Mouse (Mus musculus): ENCODE measurements around the gene Galnt7. TPM values are rescaled to one million over a fixed set of nuclear protein-coding genes. Genes with fewer than 3 reads are reported as not detected.
A peak's percentile ranks its signal among the peaks of the same experiment; 100 is the strongest.

Galnt7 gene
- polyA plus RNA-seq, 2 experiments from 2014 or later = 29.7 to 36.7 TPM

DNA sequence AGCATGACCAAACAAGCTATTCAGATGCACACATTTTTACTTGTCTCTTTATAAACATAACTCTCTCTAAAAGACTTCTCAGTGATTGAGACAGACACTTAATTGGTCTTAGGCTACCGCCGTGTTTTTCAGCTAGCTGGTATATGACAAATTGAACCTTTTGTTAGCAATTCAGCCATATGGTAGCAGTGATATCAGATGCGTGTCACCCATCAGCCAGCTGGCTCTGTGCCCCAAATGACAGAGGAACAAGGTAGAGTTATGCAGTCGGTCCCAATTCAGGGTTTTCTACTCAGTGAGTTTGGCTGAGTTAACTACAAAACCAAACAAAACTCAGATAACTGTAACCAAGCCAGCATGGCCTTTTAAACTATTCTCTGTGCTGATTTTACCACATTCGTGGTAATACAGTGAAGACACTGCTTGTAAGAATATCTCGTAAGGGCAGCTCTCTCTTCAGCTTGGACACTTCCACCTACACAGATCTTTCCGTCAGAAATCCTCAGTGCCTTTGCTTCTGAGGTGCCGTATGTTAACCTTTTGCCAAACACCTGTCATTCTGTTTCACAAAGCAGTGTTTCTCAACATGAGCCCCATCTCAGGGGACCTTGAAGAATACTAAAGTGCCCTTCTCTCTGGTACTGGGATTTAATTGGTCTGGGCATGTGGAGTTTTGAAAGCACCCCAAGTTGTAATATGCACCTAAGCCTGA, 68.3 kb downstream of the Galnt7 start:
- no peak for ATAC-seq

DNA sequence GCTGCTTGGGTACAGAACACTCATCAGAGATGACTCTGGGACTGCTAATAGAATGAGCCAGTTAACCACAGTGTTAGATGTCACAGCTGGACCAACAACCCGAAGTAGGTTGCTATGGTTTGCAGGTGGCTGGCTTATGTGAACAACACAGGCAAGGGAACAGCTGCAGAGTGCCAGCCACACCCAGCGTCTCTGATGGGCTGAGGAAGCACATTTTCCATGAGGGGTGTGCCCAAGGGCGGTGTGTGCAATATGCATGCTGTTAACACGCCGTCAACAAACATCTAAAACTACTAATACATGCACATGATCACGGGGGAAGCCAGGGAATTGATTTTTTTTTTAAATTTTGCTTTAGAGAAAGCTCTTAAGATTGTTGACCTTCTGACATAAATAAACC, 73.0 kb downstream of the Galnt7 start:
- no peak for ATAC-seq

DNA sequence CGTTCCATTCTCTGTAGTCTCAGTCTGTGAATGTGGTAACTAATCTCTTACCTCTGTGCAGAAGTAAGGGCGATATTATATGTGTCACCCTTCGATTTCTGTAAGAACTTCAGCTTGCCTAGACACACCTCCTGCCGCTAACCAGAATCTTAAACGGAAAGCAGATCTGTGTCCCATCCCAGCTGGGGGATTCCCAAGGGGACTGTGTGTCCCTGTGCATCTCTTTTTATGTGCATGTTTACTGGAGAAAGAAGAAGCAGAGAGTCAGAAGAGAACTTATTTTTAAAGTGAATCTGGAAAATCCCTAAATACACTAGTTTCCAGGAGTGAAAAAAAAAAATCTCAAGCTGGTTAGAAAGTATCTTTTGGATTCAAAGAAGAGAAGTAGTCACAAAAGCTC, 75.5 kb downstream of the Galnt7 start:
- ATAC-seq = no peak

DNA sequence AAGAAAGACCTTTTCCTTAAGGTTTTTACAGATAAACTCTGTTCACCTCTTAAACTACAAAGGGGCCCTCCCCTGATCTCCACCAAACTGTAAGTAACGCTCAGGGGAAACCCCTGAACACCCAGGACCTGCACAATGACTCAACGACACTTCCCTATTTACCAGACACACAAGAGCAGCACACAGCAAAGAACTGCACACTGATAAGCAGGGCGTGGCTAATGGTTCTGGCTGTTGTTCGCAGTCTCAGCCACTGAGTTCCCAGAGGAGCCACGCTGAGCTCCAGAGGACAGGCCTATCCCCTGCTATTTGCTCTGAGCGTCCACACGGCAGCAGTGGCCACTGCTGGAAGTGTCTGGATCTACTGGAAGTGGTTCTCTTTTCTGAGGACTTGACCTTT, 76.6 kb downstream of the Galnt7 start:
- peak; percentile 95 for ATAC-seq

DNA sequence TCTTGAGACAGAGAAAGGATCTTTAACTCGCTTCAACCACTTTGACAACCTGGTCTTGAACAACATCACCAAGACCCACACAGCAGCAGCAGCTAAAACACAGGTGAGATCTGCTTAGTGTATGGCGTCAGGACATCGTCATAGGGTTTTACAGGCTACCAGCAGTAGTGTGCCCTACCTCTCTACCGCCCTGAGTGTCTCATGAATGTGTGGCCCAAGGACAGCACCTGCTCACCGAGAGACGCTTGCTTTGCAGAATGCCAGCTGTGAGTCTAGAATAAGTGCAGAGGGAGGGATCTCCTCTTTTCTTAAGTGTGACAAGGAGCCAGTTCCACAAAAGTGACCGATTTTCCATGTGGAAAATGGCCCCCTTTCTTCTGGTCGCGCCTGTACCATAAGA, 77.5 kb downstream of the Galnt7 start:
- ATAC-seq = no peak

DNA sequence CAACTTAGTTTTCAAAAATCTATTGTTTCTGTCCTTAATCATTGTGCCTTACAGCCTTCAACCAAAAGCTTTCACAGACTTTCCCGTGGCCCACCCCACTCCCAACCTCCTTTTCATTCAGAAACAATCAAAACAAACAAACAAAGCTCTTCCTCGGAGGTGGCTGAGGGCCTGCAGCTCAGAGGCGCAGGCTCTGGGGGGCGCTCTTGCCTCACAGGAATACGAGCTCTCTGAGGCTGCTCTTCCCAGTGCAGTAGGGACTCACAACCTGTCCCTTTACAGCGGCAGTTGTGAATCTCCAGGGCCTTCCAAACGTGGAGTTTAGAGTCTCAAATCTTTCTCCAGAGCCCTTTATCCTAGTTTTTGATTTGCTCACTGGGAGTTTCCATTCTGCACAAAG, 78.4 kb downstream of the Galnt7 start:
- ATAC-seq = peak; percentile 53

DNA sequence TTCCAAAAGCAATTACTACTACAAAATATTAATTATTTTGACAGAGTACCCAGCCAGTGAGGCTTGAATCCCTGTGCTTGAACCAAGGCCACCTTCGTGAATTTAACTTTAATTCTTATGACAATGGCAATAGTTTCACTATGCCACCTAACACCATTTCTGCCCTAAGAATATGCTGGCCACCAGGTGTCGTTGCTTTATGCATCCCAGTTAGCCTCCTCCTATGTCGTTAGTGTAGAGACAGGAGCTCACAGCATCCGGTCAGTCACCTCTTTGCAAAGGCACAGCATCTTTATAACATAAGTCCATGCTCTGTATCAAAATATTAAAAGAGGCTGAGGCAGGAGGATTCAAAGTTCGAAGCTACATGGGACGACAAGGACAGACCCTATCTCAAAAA, 79.0 kb downstream of the Galnt7 start:
- ATAC-seq = no peak

DNA sequence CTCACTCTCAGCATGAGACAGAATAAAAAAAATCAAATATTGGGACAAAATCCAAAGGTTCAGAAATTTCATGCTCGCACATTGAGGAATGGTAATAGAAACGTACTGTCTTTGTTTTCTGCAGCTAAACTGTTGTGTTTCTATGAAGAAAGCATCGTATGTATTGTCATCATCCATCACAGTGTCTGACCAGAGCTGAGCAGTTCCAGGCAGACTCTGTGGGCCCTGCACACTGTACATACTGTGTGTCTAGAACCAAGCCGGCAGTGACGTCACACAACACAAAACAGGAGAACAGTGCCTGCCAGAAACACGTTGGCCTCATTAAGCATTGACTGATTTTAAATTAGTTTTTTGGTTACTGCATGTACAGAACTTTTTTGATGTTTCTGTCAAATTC, 82.9 kb downstream of the Galnt7 start:
- no peak for ATAC-seq

DNA sequence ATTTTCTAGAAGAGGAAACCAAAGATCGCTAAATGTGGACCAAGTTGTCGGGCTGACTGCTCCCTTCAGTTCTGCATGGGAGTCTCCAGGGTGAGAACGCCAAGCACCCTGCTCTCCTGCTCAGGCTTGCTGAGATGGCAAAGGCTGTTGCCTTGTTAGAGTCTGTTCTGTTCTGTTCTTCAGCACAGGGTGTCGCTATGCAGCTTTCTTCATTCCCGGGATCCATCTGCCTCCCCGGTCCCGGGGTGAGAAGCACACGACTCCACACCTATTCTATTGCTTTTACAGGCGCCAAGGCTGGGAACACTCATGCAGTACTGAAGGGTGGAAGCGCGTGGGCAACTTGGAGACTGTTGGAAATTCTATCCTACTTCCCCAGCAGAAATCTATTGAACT, 83.4 kb downstream of the Galnt7 start:
- ATAC-seq = no peak

DNA sequence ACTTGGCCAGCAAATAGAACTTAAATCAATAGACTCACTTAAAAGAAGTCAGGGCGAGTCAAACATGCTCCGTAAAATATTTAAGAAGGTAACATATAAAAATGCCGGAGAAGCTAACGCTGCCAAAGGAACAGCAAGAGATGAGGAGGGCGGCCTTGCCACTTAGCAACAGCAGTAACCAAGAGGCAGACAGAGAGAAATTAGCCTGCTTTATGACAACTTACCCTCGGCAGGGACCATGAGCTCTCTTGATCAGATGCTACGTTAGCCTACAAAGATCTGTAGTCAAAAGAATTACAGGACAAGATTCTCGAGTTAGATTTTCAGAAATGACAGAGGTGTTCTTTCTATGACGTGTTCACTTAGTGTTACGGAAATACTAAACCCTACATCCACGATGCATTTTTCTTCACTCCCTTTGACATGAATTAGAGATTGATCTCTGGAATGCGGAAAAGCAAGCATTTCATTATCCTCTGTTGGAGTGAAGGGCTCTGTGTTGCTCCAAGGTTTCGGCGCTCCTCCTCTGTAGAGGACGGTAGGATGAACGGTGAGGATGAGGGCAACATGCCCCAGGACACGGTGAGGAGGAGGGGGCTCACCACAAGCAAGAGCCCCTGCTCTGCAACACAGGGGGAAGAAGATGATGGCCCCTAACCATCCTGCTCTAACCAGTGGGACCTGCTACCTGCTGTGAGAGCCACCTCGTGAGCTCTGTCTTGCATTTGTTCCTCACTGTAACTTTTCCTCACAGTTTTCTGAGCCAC, 84.0 kb downstream of the Galnt7 start:
- ATAC-seq = no peak

DNA sequence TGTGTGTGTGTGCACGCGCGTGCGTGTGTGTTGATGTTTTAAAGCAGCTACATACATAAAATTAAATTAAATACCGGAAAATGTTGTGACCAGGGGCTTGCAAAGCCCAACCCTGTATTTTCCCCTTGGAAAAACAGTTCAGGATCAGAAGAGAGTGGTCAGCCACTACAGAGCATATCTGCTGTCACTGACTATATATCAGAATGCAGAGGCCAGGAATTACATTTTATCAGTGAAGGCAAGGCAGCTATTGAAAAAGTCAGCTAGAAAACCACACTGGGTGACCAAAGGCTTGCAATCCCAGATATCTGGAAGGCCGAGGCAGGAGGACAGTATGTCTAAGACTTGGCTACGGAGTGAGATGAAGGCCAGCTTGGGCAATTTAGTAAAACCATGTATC, 84.8 kb downstream of the Galnt7 start:
- ATAC-seq = no peak

DNA sequence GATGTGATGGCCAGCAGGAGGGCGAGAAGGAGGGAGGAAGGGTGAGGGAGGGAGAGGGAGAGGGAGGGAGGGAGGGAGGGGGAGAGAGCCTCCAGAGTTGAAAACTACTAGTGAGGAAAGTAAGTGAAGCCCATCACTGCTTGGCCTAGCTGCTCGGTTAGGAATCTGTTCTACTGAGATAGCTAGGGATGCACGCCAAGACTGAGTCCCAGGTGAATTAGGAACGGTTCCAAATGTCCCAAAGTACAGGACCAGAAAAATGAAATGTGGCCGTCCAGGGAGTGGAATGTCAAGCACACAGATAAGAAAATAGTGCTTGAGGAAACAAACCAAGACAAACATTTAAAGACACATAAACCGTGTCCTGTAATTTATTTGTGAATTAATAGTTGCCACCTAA, 87.8 kb downstream of the Galnt7 start:
- ATAC-seq = no peak

DNA sequence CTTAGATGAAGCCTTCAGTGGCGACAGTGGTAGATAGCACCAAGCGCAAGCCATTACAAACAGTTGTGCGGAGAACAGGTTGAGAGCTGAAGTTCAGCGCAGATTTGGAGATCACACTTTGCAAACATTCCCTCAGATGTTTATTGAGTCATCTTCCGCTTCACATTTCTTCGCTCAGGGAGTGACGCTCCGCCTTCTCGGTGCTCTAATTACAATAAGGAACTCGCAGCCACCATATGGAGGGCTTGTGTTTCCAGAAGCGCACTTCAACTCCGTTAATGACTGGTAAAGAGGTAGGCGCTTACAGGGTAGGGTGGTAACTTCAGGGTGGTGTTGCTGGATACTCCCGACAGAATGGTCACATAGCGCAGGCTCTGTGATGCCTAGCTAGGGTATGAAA, 89.1 kb downstream of the Galnt7 start:
- ATAC-seq = no peak

DNA sequence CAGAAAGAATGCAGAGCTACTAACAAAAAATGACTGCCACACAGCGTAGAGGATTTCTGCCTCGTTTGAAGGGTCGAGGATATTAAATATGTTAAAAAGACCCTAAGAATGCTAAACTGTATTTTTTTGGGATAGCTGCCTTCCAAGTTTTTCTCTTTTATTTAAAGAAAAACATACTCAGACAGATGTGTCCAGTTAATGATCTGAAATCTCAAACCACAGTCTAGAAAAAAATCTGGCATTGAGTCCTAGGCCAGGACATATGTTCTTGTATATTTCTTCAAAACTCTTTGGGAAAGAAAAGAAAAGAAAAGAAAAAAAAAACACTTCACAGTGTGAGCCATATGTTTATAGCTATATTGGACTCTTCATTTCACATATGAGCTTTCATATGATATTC, 90.1 kb downstream of the Galnt7 start:
- no peak for ATAC-seq

DNA sequence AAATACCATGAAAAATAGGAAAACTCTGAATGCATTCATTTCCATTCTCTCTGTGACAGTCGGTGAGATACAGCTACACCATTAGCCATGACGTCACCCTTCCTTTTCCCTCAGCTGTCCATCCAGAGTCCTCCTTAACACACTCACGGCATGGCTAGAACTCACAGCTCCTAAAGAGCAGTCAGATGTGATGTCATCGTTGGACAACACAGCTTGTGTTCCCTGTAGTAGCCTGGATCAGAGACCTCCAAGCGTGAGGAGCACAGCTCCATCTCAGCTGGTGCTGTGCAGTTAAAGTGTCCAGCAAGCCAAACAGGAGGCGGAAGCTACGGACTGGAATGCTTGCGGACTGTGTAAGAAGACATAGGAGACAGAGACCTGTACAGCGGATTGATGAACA, 91.9 kb downstream of the Galnt7 start:
- no peak for ATAC-seq

DNA sequence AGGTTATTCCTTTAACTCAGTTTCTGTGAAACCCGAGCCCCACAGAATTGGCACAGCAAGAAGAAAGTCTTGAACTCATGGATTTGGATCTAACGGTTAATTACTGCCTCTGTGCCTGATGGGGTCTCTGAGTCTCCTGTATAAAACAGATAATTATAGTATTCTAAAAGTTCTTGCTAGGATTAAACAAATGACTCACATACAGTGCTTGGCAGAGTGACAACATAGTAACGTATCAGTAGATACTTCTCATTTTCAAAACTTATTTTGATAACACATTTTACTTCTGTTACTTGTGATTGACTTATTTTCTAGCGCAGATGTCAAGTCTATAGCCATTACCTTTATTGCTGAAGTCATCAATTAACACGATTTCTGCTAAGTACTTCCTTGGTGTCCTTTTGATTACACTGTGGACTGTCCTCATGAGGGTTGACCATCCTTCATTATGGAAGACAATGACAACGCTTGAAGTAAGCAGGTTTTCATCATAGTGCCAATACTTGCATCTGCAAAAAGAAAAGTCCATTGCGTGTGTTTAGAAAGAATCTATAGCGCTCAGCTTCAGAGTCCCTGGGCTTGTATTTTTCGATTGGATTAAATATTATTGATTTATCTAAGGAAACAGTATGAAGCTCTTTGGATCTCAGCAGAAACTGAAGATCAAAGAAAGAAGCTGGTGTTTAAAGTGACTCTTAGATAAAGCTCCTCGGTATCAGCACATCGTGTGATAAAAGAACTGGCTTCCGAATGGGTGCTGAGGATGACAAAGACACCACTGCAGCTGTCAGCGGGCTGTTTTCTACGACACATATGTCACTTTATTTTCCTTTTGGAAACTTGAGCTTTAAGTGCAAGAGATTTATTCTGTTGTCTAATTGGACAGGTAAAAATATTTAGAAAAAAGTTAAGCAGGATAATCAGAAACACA, 100.5 kb downstream of the Galnt7 start:
- no peak for ATAC-seq

DNA sequence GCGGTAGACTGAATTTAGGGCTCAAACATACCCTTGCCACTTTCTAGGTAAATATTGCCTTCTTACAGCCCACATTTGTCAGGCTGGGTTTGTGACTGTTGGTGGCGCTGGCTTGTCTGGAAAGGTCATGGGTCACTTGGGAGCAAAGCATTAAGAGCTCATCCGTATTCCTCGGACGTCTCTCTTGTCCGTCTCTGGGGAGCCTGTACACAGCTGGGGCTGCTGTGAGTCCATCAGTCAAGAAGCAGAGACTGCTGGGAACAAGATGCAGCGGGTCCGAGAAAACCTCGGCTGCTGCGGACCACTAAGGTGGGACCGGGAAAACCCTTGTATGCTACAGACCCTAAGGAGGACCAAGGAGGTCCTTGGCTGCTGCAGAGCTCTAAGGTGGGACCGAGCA, 105.3 kb downstream of the Galnt7 start:
- no peak for ATAC-seq

DNA sequence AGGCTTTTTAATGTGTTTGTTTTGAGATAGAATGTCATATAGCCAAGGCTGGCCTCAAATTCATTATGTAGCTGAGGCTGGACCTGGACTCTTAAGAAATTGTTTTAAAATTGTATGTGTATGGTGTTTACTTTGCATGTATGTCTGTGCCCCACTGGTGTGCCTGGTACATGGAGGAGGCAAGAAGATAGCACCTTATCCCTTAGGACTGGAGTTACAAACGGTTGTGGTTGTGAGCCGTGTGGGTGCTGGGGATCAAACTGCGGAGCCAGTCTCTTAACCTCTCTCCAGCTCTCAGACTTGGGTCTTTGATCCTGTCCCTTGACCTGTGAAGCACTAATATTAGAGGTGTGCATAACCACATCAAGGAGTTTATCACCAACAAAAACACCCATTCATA, 106.0 kb downstream of the Galnt7 start:
- no peak for ATAC-seq

DNA sequence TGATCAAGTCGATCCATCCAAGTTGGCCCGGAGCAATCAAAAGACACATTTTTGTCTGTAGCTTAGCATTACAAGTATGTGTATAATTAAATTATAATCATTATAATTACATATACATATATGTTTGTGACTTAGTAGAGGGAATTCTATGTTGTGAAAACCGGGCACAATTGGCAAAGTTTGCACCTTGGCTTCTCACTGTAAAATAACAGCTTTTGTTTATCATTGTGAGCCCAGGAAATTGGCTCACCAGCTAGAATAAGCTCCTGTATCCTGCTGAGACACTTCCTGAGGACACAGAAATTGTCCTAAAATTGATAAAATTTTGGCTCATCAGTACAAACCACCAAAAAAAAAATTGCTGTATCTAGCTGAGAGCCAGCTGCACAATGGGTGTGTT, 106.4 kb downstream of the Galnt7 start:
- ATAC-seq = no peak

DNA sequence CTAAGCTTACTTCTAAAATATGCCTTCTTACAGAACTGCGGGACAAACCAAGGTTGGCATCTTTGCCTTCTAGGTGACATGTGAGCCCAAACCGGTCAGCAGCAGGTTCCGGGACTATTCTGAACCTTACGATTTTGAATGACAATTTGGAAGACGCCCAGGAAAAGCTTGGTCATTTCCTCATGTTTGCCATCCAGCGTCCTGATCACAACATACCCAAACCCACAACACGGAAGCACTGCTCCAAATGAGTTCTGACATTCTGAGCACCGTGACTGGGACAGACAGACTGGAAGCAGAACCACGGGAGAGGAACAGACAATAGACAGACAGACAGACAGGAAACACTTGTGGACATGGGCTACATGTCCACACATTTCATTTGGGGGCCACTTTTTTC, 111.4 kb downstream of the Galnt7 start:
- no peak for ATAC-seq

DNA sequence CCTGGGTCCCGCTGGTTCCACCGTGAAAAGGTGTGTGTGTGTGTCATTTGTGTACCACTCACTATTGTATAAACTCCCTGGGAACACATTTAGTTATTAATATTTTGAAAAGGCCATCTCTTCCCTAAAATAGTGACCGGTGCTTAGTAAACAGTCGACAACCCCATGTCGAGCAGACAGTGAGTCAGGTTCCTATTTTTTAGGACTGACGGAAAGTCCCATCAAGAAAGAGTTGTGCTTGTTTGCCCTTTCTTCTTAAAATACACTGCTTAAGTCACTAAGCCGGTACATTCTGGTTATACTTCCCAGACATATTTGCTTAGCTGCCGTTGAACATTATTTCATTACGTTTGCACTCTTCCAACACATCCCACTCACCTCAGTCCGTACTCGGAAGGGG, 111.9 kb downstream of the Galnt7 start:
- no peak for ATAC-seq

DNA sequence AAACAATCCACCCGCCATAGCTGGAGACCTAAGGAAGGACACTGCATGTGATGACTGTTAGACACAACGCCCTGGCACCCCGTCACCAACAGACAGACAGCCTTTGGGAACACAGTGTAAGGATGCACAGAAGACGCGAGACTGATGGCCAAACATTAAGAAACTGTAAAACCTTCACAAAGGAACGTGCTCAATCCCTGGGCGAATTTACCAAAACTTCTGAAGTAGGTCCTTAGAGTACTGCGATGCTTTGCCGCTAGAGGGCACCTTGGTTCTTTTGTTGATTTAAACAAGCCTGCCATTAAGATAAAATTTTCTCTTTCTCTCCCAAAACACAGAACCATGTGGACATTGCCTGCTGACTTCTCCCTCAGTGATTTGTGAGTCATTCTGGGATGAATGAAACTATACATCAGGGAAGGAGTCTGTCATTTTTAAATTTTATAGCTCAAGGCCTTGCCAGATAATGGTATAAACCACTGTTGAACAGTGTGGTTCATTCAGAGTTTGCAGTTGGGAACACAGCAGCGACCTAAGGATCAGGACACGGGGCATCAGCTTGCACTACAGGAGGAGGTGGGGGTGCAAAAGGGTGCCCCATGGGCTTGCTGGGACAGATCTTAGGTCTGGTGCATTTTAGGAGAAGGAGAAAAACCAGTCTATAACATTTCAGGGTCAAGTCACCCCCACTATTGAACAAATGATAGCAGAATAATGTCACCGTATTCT, 112.6 kb downstream of the Galnt7 start:
- peak; percentile 88 for ATAC-seq

DNA sequence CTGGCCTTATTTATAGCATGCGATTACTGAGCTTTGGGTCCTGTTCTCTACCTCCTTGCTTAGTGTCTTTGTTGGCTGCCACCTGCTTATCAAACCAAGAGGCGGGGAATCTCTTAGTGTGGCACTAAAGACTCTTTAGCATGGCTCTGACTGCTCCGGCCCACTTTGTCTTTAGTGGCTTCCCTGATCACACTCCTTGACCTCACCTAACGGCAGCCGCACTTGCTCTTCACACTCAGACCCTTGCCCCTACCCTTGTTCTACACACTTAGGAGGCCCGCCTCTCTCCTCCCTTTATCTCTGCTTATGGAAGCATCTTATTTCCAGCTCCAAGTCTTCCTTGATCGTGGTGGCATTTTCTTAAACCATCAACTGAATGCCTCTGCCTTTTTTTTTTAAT, 114.2 kb downstream of the Galnt7 start:
- ATAC-seq = no peak

Data from CD4-positive, CD25-positive, alpha-beta regulatory T cell, adult 4 months (primary cell).